Mouse (Mus musculus): ENCODE measurements around the gene Gm17428. TPM values are rescaled to one million over a fixed set of nuclear protein-coding genes. Genes with fewer than 3 reads are reported as not detected.
"Not testable (repeated sequence)": the region's sequence is repeated elsewhere in the genome, so short reads cannot be mapped to it uniquely, and the experiment has no call there.

The Gm17428 gene
- polyA plus RNA-seq, 1 experiment from 2014 or later: not detected

GRCm38 (mm10) chr14:54972786-54973185 lies 3.9 kb upstream of the Gm17428 start:
- WGBS: 92% methylated on average over 11 of the region's 11 CpGs
- H3K9ac ChIP-seq; ATAC-seq (ENCODE audit: low FRiP score, low read depth); H3K9me3 ChIP-seq; H3K4me2 ChIP-seq (replicated peaks); H3K36me3 ChIP-seq; H3K27ac ChIP-seq; H3K27me3 ChIP-seq (replicated peaks); H3K4me1 ChIP-seq; H3K4me3 ChIP-seq: not testable (repeated sequence)

GRCm38 (mm10) chr14:54974068-54974791 lies 2.5 kb upstream of the Gm17428 start:
- H3K4me3 ChIP-seq: no peak overlapping the region
- H3K27ac ChIP-seq: no peak overlapping the region
- peaks cover 9% of the 10 kb centered on the region; the same call in 1 of the 2 replicates for H3K4me1 ChIP-seq
- H3K4me2 ChIP-seq (replicated peaks): no peak overlapping the region
- H3K9me3 ChIP-seq: no peaks in the 10 kb centered on the region
- H3K9ac ChIP-seq: no peak overlapping the region
- ATAC-seq (ENCODE audit: low FRiP score, low read depth): no peak
- H3K36me3 ChIP-seq: no peaks in the 10 kb centered on the region
- 72% methylated on average over 6 of the region's 6 CpGs for WGBS
- H3K27me3 ChIP-seq (replicated peaks): no peaks in the 10 kb centered on the region

GRCm38 (mm10) chr14:54978664-54979063 lies 1.9 kb downstream of the Gm17428 start:
- Histone ChIP-seq H3K27me3 (replicated peaks) (no peaks in the 10 kb centered on the region), H3K9ac (no peak overlapping the region), H3K4me3 (no peak overlapping the region), H3K9me3 (no peaks in the 10 kb centered on the region), H3K4me2 (replicated peaks) (no peak overlapping the region), H3K36me3 (no peaks in the 10 kb centered on the region), H3K27ac (no peak overlapping the region), H3K4me1 (peaks cover 9% of the 10 kb centered on the region; the same call in 1 of the 2 replicates)
- ATAC-seq (ENCODE audit: low FRiP score, low read depth): no peak
- 89% methylated on average over 8 of the region's 8 CpGs for WGBS

GRCm38 (mm10) chr14:54981934-54982333 lies 5.2 kb downstream of the Gm17428 start:
- Histone ChIP-seq H3K27ac (no peak overlapping the region), H3K4me3 (no peak overlapping the region), H3K27me3 (replicated peaks) (no peaks in the 10 kb centered on the region), H3K36me3 (no peaks in the 10 kb centered on the region), H3K9ac (no peak overlapping the region), H3K4me2 (replicated peaks) (no peak overlapping the region), H3K4me1 (no peaks in the 10 kb centered on the region), H3K9me3 (no peaks in the 10 kb centered on the region)
- 95% methylated on average over 7 of the region's 7 CpGs for WGBS
- ATAC-seq (ENCODE audit: low FRiP score, low read depth): no peak

GRCm38 (mm10) chr14:54988350-54988874 lies 11.7 kb downstream of the Gm17428 start:
- H3K36me3 ChIP-seq; H3K9ac ChIP-seq; H3K27me3 ChIP-seq (replicated peaks); H3K4me3 ChIP-seq; H3K4me1 ChIP-seq; ATAC-seq (ENCODE audit: low FRiP score, low read depth); H3K27ac ChIP-seq; H3K4me2 ChIP-seq (replicated peaks); H3K9me3 ChIP-seq: not testable (repeated sequence)
- 88% methylated on average over 9 of the region's 9 CpGs for WGBS

GRCm38 (mm10) chr14:54988882-54989281 lies 12.1 kb downstream of the Gm17428 start:
- H3K4me3 ChIP-seq: no peak overlapping the region
- no peak for ATAC-seq (ENCODE audit: low FRiP score, low read depth)
- H3K27ac ChIP-seq: no peak overlapping the region
- H3K9ac ChIP-seq: no peak overlapping the region
- 92% methylated on average over 13 of the region's 13 CpGs for WGBS
- no peaks in the 10 kb centered on the region for H3K36me3 ChIP-seq
- no peaks in the 10 kb centered on the region for H3K27me3 ChIP-seq (replicated peaks)
- no peaks in the 10 kb centered on the region for H3K4me1 ChIP-seq
- H3K9me3 ChIP-seq: no peaks in the 10 kb centered on the region
- H3K4me2 ChIP-seq (replicated peaks): no peak overlapping the region

GRCm38 (mm10) chr14:54989886-54990441 lies 13.2 kb downstream of the Gm17428 start:
- 89% methylated on average over 8 of the region's 8 CpGs for WGBS

GRCm38 (mm10) chr14:54992196-54992595 lies 15.5 kb downstream of the Gm17428 start:
- Histone ChIP-seq H3K9ac (no peak overlapping the region), H3K4me3 (no peak overlapping the region), H3K27me3 (replicated peaks) (no peaks in the 10 kb centered on the region), H3K9me3 (no peaks in the 10 kb centered on the region), H3K4me1 (peaks cover 11% of the 10 kb centered on the region; the same call in 1 of the 2 replicates), H3K36me3 (no peaks in the 10 kb centered on the region), H3K4me2 (replicated peaks) (no peak overlapping the region), H3K27ac (no peak overlapping the region)
- ATAC-seq (ENCODE audit: low FRiP score, low read depth): no peak
- WGBS: 94% methylated on average over 10 of the region's 10 CpGs

More at GRCm38 (mm10) chr14:54989886-54990441, 13.2 kb downstream of the Gm17428 start:
- no peak overlapping the region for H3K4me2 ChIP-seq (replicated peaks)
- H3K27me3 ChIP-seq (replicated peaks): no peaks in the 10 kb centered on the region
- H3K9me3 ChIP-seq: no peaks in the 10 kb centered on the region
- H3K36me3 ChIP-seq: no peaks in the 10 kb centered on the region
- ATAC-seq (ENCODE audit: low FRiP score, low read depth): no peak
- peaks cover 6% of the 10 kb centered on the region; the same call in 1 of the 2 replicates for H3K4me1 ChIP-seq
- no peak overlapping the region for H3K9ac ChIP-seq
- no peak overlapping the region for H3K27ac ChIP-seq
- no peak overlapping the region for H3K4me3 ChIP-seq

- no peak overlapping the region for H3K9ac ChIP-seq
- H3K27me3 ChIP-seq (replicated peaks): no peaks in the 10 kb centered on the region
- no peaks in the 10 kb centered on the region for H3K9me3 ChIP-seq
- peaks cover 11% of the 10 kb centered on the region; the same call in 1 of the 2 replicates for H3K4me1 ChIP-seq
- H3K4me2 ChIP-seq (replicated peaks): no peak overlapping the region
- ATAC-seq (ENCODE audit: low FRiP score, low read depth): no peak
- no peak overlapping the region for H3K27ac ChIP-seq
- 77% methylated on average over 10 of the region's 10 CpGs for WGBS
- no peaks in the 10 kb centered on the region for H3K36me3 ChIP-seq
- H3K4me3 ChIP-seq: no peak overlapping the region
Measured at GRCm38 (mm10) chr14:54993636-54994035, 16.9 kb downstream of the Gm17428 start.

- H3K27me3 ChIP-seq (replicated peaks): no peaks in the 10 kb centered on the region
- no peak within 1 kb of the TSS for H3K4me3 ChIP-seq
- no peaks in the 10 kb centered on the region for H3K36me3 ChIP-seq
- no peak for ATAC-seq (ENCODE audit: low FRiP score, low read depth)
- no peak within 1 kb of the TSS for H3K4me2 ChIP-seq (replicated peaks)
- H3K4me1 ChIP-seq: peaks cover 11% of the 10 kb centered on the region; the same call in 1 of the 2 replicates
- no peaks in the 10 kb centered on the region for H3K9me3 ChIP-seq
- H3K9ac ChIP-seq: no peak within 1 kb of the TSS
- 57% methylated on average over 11 of the region's 11 CpGs for WGBS
- H3K27ac ChIP-seq: no peak within 1 kb of the TSS
Measured at GRCm38 (mm10) chr14:54994136-54994868, 17.6 kb downstream of the Gm17428 start, which contains the start of gene Myh7. Myh7 (minus strand) TSS chr14:54994626.

GRCm38 (mm10) chr14:54994869-54995186 lies 18.1 kb downstream of the Gm17428 start:
- Histone ChIP-seq H3K9me3 (no peaks in the 10 kb centered on the region), H3K9ac (no peak overlapping the region), H3K27me3 (replicated peaks) (no peaks in the 10 kb centered on the region), H3K36me3 (no peaks in the 10 kb centered on the region), H3K4me3 (no peak overlapping the region), H3K4me1 (peaks cover 11% of the 10 kb centered on the region; the same call in 1 of the 2 replicates), H3K4me2 (replicated peaks) (no peak overlapping the region), H3K27ac (no peak overlapping the region)
- no peak for ATAC-seq (ENCODE audit: low FRiP score, low read depth)

GRCm38 (mm10) chr14:54995457-54996138 lies 18.9 kb downstream of the Gm17428 start:
- Histone ChIP-seq H3K4me1 (peaks cover 11% of the 10 kb centered on the region; the same call in 1 of the 2 replicates), H3K9ac (no peak overlapping the region), H3K4me3 (no peak overlapping the region), H3K36me3 (no peaks in the 10 kb centered on the region), H3K27ac (no peak overlapping the region), H3K9me3 (no peaks in the 10 kb centered on the region), H3K27me3 (replicated peaks) (no peaks in the 10 kb centered on the region), H3K4me2 (replicated peaks) (no peak overlapping the region)
- no peak for ATAC-seq (ENCODE audit: low FRiP score, low read depth)
- WGBS: 57% methylated on average over 14 of the region's 14 CpGs

All from neural tube, embryonic 12.5 days (tissue).